Mouse (Mus musculus): ENCODE results near the gene Lefty1.

GRCm38 (mm10) chr1:180889841-180890240, 45.0 kb upstream of the Lefty1 start:
- TF ChIP-seq CTCF (IDR thresholded peaks at IDR 0.05; ENCODE audit: borderline replicate concordance, insufficient read depth, low read length) (no peak), POLR2A (IDR thresholded peaks at IDR 0.05; ENCODE audit: low read depth, low read length) (no peak)

Measured in embryonic fibroblast, embryonic 13.5 days (primary cell).